Comparison of ENCODE assay signal across 8 mouse cellular contexts in genomic region chr7:79272789-79273718, GRCm38 (mm10). TPM values are rescaled to one million over a fixed set of nuclear protein-coding genes. Genes with fewer than 3 reads are reported as not detected.
A peak's percentile ranks its signal among the peaks of the same experiment; 100 is the strongest.
DNase-seq lines count a peak whose midpoint lies in the region; ATAC-seq lines count a peak whose summit lies in the region.

Gene Abhd2, plus strand, starts transcription at chr7:79273199.

- whole genome bisulfite sequencing in heart, embryonic 14.5 days: under 1% methylated on average over 54 of the region's 54 CpGs
- WGBS in liver, embryonic 13.5 days (ENCODE audit: insufficient replicate concordance): under 1% methylated on average over 54 of the region's 54 CpGs
- WGBS in stomach, embryonic 16.5 days: under 1% methylated on average over 54 of the region's 54 CpGs

- H3K4me1 ChIP-seq in heart, embryonic 14.5 days (ENCODE audit: control insufficient read depth in 2 of 2, insufficient read depth in 2 of 2, low read length in 2 of 2): peaks cover 23 to 36% of the 10 kb centered on the region in 2 experiments
- peaks cover 91% of the 10 kb centered on the region for H3K4me1 ChIP-seq in liver, embryonic 13.5 days (replicated peaks)
- H3K4me1 ChIP-seq in stomach, embryonic 16.5 days (ENCODE audit: control insufficient read depth, insufficient read depth, low read length): peaks cover 29% of the 10 kb centered on the region

- H3K9me3 ChIP-seq in heart, embryonic 14.5 days (ENCODE audit: control insufficient read depth, low read length): no peaks in the 10 kb centered on the region
- no peaks in the 10 kb centered on the region for H3K9me3 ChIP-seq in liver, embryonic 13.5 days (replicated peaks)
- no peaks in the 10 kb centered on the region for H3K9me3 ChIP-seq in stomach, embryonic 16.5 days (replicated peaks; ENCODE audit: control insufficient read depth, low read length)

- peak within 1 kb of the TSS; percentile 88 to 89 for H3K4me3 ChIP-seq in heart, embryonic 14.5 days (ENCODE audit: control insufficient read depth in 1 of 2, insufficient read depth in 1 of 2, low read depth in 1 of 2, low read length in 2 of 2)
- H3K4me3 ChIP-seq in liver, embryonic 13.5 days (replicated peaks): peak within 1 kb of the TSS; percentile 90
- peak within 1 kb of the TSS; percentile 83 for H3K4me3 ChIP-seq in stomach, embryonic 16.5 days (replicated peaks; ENCODE audit: low read length)

- peak within 1 kb of the TSS; percentile 51 to 68 for H3K27ac ChIP-seq in heart, embryonic 14.5 days (replicated peaks in 1 of 2; ENCODE audit: control insufficient read depth in 1 of 2, insufficient read depth in 1 of 2, low read depth in 2 of 2, low read length in 2 of 2)
- H3K27ac ChIP-seq in liver, embryonic 13.5 days: peak within 1 kb of the TSS; percentile 94
- peak within 1 kb of the TSS; percentile 88 for H3K27ac ChIP-seq in stomach, embryonic 16.5 days (ENCODE audit: low read length)

- H3K36me3 ChIP-seq in heart, embryonic 14.5 days (ENCODE audit: control insufficient read depth, insufficient read depth, low read length): no peaks in the 10 kb centered on the region
- H3K36me3 ChIP-seq in liver, embryonic 13.5 days: peaks cover 10% of the 10 kb centered on the region; the same call in 1 of the 2 replicates
- no peaks in the 10 kb centered on the region for H3K36me3 ChIP-seq in stomach, embryonic 16.5 days (ENCODE audit: control insufficient read depth, insufficient read depth, low read length)

- peak; percentile 99 for DNase-seq in c-Kit-negative CD71-positive TER-119-positive erythroid progenitor cells, embryonic 14.5 days (ENCODE audit: low read depth, low spot score)
- peak; percentile 99 for DNase-seq in fibroblast of lung, adult 2 months (ENCODE audit: low read depth)
- DNase-seq in kidney, postnatal 14 days: peak; percentile 100
- peak; percentile 99 for DNase-seq in liver, embryonic 13.5 days
- DNase-seq in neural tube, embryonic 10.5 days (ENCODE audit: extremely low spot score, low spot score): peak; percentile 99

- H3K27me3 ChIP-seq in heart, embryonic 14.5 days (ENCODE audit: control insufficient read depth, insufficient read depth, low read length): no peaks in the 10 kb centered on the region
- no peaks in the 10 kb centered on the region for H3K27me3 ChIP-seq in liver, embryonic 13.5 days
- H3K27me3 ChIP-seq in stomach, embryonic 16.5 days (ENCODE audit: control insufficient read depth, insufficient read depth, low read length): no peaks in the 10 kb centered on the region

- peak within 1 kb of the TSS; percentile 86 for H3K9ac ChIP-seq in heart, embryonic 14.5 days (ENCODE audit: low read length)
- H3K9ac ChIP-seq in liver, embryonic 13.5 days: peak within 1 kb of the TSS; percentile 97
- H3K9ac ChIP-seq in stomach, embryonic 16.5 days (ENCODE audit: low read length): peak within 1 kb of the TSS; percentile 89

- peak within 1 kb of the TSS; percentile 85 for H3K4me2 ChIP-seq in heart, embryonic 14.5 days (ENCODE audit: low read length)
- peak within 1 kb of the TSS; percentile 91 for H3K4me2 ChIP-seq in liver, embryonic 13.5 days
- peak within 1 kb of the TSS; percentile 85 for H3K4me2 ChIP-seq in stomach, embryonic 16.5 days (ENCODE audit: low read depth, low read length)

- ATAC-seq in CD4-positive, CD25-positive, alpha-beta regulatory T cell, adult 4 months: peak; percentile 92
- ATAC-seq in heart, embryonic 14.5 days (ENCODE audit: insufficient number of reproducible peaks, insufficient read depth, low FRiP score, low read depth): peak; percentile 100
- ATAC-seq in liver, embryonic 13.5 days (ENCODE audit: low read depth): peak; percentile 93
- peak; percentile 100 for ATAC-seq in stomach, embryonic 16.5 days (ENCODE audit: insufficient read depth, low FRiP score)

RNA-seq across cellular contexts. Expression of gene Abhd2, which starts in this region (rescaled TPM):
- polyA plus RNA-seq in CD4-positive, CD25-positive, alpha-beta regulatory T cell, adult 4 months (2017; shearing (Covaris generic)): 10 to 100 TPM; 14.8 to 25.8 TPM
- polyA plus RNA-seq in heart, embryonic 14.5 days (2014; fragmentation: Nextera tagmentation; extraction: Ambion mirVana): 4.2 and 5.0 TPM in 2 replicates
- 8.2 and 11.9 TPM in 2 replicates for polyA plus RNA-seq in liver, embryonic 13.5 days (2015; fragmentation: Nextera tagmentation; extraction: Ambion mirVana)
- polyA plus RNA-seq in stomach, embryonic 16.5 days (2015; fragmentation: Nextera tagmentation; extraction: Ambion mirVana): 13.8 and 15.7 TPM in 2 replicates

Comparison
In these comparisons a context has a peak if more than half of its experiments do, and no peak if none do; other contexts are left out.
1. Peak in every context shown above with its lines: DNase-seq, ATAC-seq, H3K4me3 ChIP-seq and H3K27ac ChIP-seq.